Mouse (Mus musculus) cerebellum, adult 2 months (tissue): ENCODE data around the gene Grik5. TPM values are rescaled to one million over a fixed set of nuclear protein-coding genes. Genes with fewer than 3 reads are reported as not detected.

Experiments used
- DNase-seq, 2 experiments: peaks; one replicate each; pipeline ENCODE4 v3.0.0; 2021
- H3K27ac ChIP-seq: fragments of 200-500 bp; 2 replicates; pipeline ENCODE4 v1.5.1; 2012; ENCODE audit warnings: low read length, control low read depth, inconsistent platforms; ENCODE audit not compliant: insufficient read depth
- H3K27me3 ChIP-seq: fragments of 200-500 bp; 2 replicates; pipeline ENCODE4 v1.6.1; 2012; ENCODE audit warnings: inconsistent platforms, mild to moderate bottlenecking, low read length, moderate library complexity; ENCODE audit not compliant: control insufficient read depth, insufficient read depth
- H3K4me1 ChIP-seq: fragments of 200-500 bp; 2 replicates; pipeline ENCODE4 v1.6.1; 2011; ENCODE audit warnings: low read length; ENCODE audit not compliant: control insufficient read depth, insufficient read depth
- H3K4me3 ChIP-seq: fragments of 200-500 bp; replicated peaks from 2 replicates; pipeline ENCODE3; 2011; ENCODE audit warnings: mild to moderate bottlenecking, low read depth, low read length, control low read depth; ENCODE audit not compliant: insufficient read depth
- CTCF ChIP-seq: fragments of 200-500 bp; IDR thresholded peaks from 2 replicates; pipeline ENCODE4 v1.5.1; 2011; ENCODE audit warnings: low read depth, mild to moderate bottlenecking, control low read depth, low read length, moderate library complexity, borderline replicate concordance; ENCODE audit not compliant: insufficient read depth
- POLR2A ChIP-seq: fragments of 200-500 bp; IDR thresholded peaks from 2 replicates; pipeline ENCODE4 v1.6.1; 2011; ENCODE audit warnings: low read length, control low read depth, borderline replicate concordance; ENCODE audit not compliant: insufficient read depth
- WGBS: fragments of 180-500 bp; shearing (Covaris S2); methylation state at CpG from one replicate; pipeline ENCODE4 v1.1.7; 2018; 5-methylcytosine and 5-hydroxymethylcytosine counted together
- polyA plus RNA-seq: library from polyadenylated mRNA; depleted of rRNA; stranded (reverse); fragments of >200 nt; gene quantifications from 2 replicates; pipeline ENCODE4 v1.2.3, GENCODE M21; 2012

Grik5 gene
- polyA plus RNA-seq, 1 experiment = 74.6 TPM

GRCm38 (mm10) chr7:24987941-24988340 lies 84.2 kb downstream of the Grik5 start:
- peaks cover 11% of the 10 kb centered on the region for H3K4me1 ChIP-seq
- H3K27ac ChIP-seq = no peak overlapping the region
- H3K4me3 ChIP-seq = no peak overlapping the region
- WGBS = 77% methylated on average over 14 of the region's 14 CpGs
- DNase-seq = no peak
- TF ChIP-seq CTCF = no peak
- no peak for TF ChIP-seq POLR2A
- no peaks in the 10 kb centered on the region for H3K27me3 ChIP-seq

DNA sequence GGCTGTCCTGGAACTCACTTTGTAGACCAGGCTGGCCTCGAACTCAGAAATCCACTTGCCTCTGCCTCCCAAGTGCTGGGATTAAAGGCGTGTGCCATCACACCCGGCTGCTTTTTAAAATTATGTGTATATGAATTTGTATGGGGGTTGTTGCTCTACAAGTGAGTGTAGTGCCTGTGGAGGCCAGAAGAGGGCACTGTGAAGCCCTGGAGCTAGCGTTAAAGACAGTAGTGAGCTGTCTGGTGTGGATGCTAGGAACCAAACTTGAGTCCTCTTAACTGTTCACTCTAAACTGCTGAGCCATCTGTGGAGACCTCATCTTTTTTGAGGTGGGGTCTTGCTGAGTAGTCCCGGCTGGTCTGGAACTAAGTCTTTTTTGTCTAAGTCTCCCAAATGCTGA lies 86.3 kb downstream of the Grik5 start:
- Histone ChIP-seq H3K4me3 (no peak overlapping the region), H3K27me3 (no peaks in the 10 kb centered on the region), H3K4me1 (peaks cover 6% of the 10 kb centered on the region), H3K27ac (no peak overlapping the region)
- DNase-seq = no peak
- TF ChIP-seq CTCF (peak; percentile 52; the same call in 1 of the 2 replicates), POLR2A (no peak)
- 75% methylated on average over 5 of the region's 5 CpGs for WGBS

- no peak overlapping the region for H3K4me3 ChIP-seq
- no peaks in the 10 kb centered on the region for H3K27me3 ChIP-seq
- DNase-seq = no peak
- 92% methylated on average over 2 of the region's 2 CpGs for WGBS
- TF ChIP-seq CTCF (0 out of 2 replicates have a peak, but pooled peaks have one; percentile 11), POLR2A (no peak)
- H3K27ac ChIP-seq = no peak overlapping the region
- H3K4me1 ChIP-seq = peaks cover 5% of the 10 kb centered on the region; the same call in 1 of the 2 replicates
Measured at GRCm38 (mm10) chr7:24984307-24984706, 87.8 kb downstream of the Grik5 start.

DNA sequence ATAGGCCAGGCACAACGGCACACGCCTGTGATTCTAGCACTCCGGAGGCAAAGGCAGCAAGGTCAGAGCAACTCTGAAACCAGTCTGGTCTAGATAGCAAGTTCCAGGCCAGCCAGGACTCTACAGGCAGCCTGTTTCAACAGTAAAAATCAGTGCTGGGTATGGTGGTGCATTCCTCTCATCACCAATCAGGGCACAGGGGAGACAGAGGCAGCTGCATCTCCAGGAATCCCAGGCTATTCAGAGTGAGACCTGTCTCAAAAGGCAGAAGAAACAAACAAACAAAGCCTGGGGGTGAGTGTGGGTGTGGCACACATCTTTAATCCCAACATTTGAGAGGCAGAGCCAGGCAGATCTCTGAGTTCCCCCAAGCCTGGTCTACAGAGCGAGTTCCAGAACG lies 88.8 kb downstream of the Grik5 start:
- TF ChIP-seq CTCF (no peak), POLR2A (no peak)
- DNase-seq = no peak
- Histone ChIP-seq H3K4me1 (peaks cover 5% of the 10 kb centered on the region; the same call in 1 of the 2 replicates), H3K27ac (no peak overlapping the region), H3K4me3 (no peak overlapping the region), H3K27me3 (no peaks in the 10 kb centered on the region)
- 84% methylated on average over 5 of the region's 5 CpGs for WGBS

- peak; percentile 32 to 54 for DNase-seq
Measured at GRCm38 (mm10) chr7:24980439-24980838, 91.7 kb downstream of the Grik5 start.

GRCm38 (mm10) chr7:24978781-24979180 lies 93.4 kb downstream of the Grik5 start:
- 87% methylated on average over 7 of the region's 7 CpGs for WGBS
- no peaks in the 10 kb centered on the region for H3K27me3 ChIP-seq
- TF ChIP-seq POLR2A = no peak
- TF ChIP-seq CTCF = no peak
- no peak overlapping the region for H3K27ac ChIP-seq
- H3K4me3 ChIP-seq = no peak overlapping the region
- no peak for DNase-seq
- peaks cover 9% of the 10 kb centered on the region; the same call in 1 of the 2 replicates for H3K4me1 ChIP-seq

More at GRCm38 (mm10) chr7:24980439-24980838, 91.7 kb downstream of the Grik5 start:
- Histone ChIP-seq H3K27me3 (no peaks in the 10 kb centered on the region), H3K4me1 (peaks cover 5% of the 10 kb centered on the region; the same call in 1 of the 2 replicates), H3K27ac (peak overlapping the region; percentile 73; the same call in 1 of the 2 replicates), H3K4me3 (no peak overlapping the region)
- no peak for TF ChIP-seq CTCF
- TF ChIP-seq POLR2A = no peak
- WGBS = 13% methylated on average over 7 of the region's 7 CpGs

- peak in 1 of 2 experiments; percentile 54 for DNase-seq
- 23% methylated on average over 9 of the region's 9 CpGs for whole genome bisulfite sequencing
- no peak overlapping the region for H3K27ac ChIP-seq
Measured at GRCm38 (mm10) chr7:24974893-24975595, 97.1 kb downstream of the Grik5 start.

GRCm38 (mm10) chr7:24973902-24974301 lies 98.2 kb downstream of the Grik5 start:
- 67% methylated on average over 5 of the region's 5 CpGs for WGBS
- no peak for DNase-seq
- TF ChIP-seq POLR2A (no peak), CTCF (no peak)
- no peaks in the 10 kb centered on the region for H3K27me3 ChIP-seq
- no peak overlapping the region for H3K4me3 ChIP-seq
- H3K4me1 ChIP-seq = peaks cover 21% of the 10 kb centered on the region
- no peak overlapping the region for H3K27ac ChIP-seq

More at GRCm38 (mm10) chr7:24974893-24975595, 97.1 kb downstream of the Grik5 start:
- H3K4me3 ChIP-seq = no peak overlapping the region
- H3K27me3 ChIP-seq = no peaks in the 10 kb centered on the region
- H3K4me1 ChIP-seq = peaks cover 11% of the 10 kb centered on the region
- TF ChIP-seq POLR2A (no peak), CTCF (peak; percentile 60)
